Mouse (Mus musculus) lung, adult 2 months (tissue): Measurements from ENCODE around the gene Rarg. TPM values are rescaled to one million over a fixed set of nuclear protein-coding genes. Genes with fewer than 3 reads are reported as not detected.

Experiments
- DNase-seq: peaks from one replicate; pipeline ENCODE4 v3.0.0; 2022
- H3K4me1 ChIP-seq: fragments of 200-500 bp; 2 replicates; pipeline ENCODE4 v1.6.1; 2011; ENCODE audit warnings: low read length; ENCODE audit not compliant: control insufficient read depth, insufficient read depth
- H3K4me3 ChIP-seq: fragments of 200-500 bp; replicated peaks from 2 replicates; pipeline ENCODE3; 2011; ENCODE audit warnings: low read depth, mild to moderate bottlenecking, control low read depth, low read length; ENCODE audit errors: extremely low read depth
- CTCF ChIP-seq: fragments of 200-500 bp; IDR thresholded peaks from 2 replicates; pipeline ENCODE4 v1.5.1; 2011; ENCODE audit warnings: mild to moderate bottlenecking, low read length, control low read depth; ENCODE audit not compliant: insufficient read depth
- POLR2A ChIP-seq: fragments of 200-500 bp; IDR thresholded peaks from 2 replicates; pipeline ENCODE4 v1.6.1; 2011; ENCODE audit warnings: low read depth, mild to moderate bottlenecking, control low read depth, low read length, borderline replicate concordance; ENCODE audit errors: extremely low read depth
- WGBS: fragments of 180-500 bp; shearing (Covaris S2); methylation state at CpG from one replicate; pipeline ENCODE4 v1.1.7; 2018; 5-methylcytosine and 5-hydroxymethylcytosine counted together
- polyA plus RNA-seq: library from polyadenylated mRNA; depleted of rRNA; stranded (reverse); fragments of >200 nt; gene quantifications from 2 replicates; pipeline ENCODE4 v1.2.3, GENCODE M21; 2012; rRNA removed

Gene Rarg
- polyA plus RNA-seq, 1 experiment, result 75.1 TPM

GRCm38 (mm10) chr15:102195373-102195772 is 61.9 kb downstream of the Rarg start:
- 42% methylated on average over 4 of the region's 4 CpGs for WGBS
- DNase-seq, result no peak
- no peak overlapping the region for H3K4me3 ChIP-seq
- peaks cover 3% of the 10 kb centered on the region; the same call in 1 of the 2 replicates for H3K4me1 ChIP-seq
- TF ChIP-seq CTCF, result no peak
- TF ChIP-seq POLR2A, result no peak

GRCm38 (mm10) chr15:102194439-102194838 is 62.9 kb downstream of the Rarg start:
- TF ChIP-seq CTCF, result no peak
- no peak for TF ChIP-seq POLR2A
- 58% methylated on average over 4 of the region's 4 CpGs for WGBS
- H3K4me1 ChIP-seq, result peaks cover 3% of the 10 kb centered on the region; the same call in 1 of the 2 replicates
- H3K4me3 ChIP-seq, result no peak overlapping the region
- no peak for DNase-seq

GRCm38 (mm10) chr15:102193652-102194051 is 63.7 kb downstream of the Rarg start:
- WGBS, result 67% methylated on average over 4 of the region's 4 CpGs
- Histone ChIP-seq H3K4me1 (no peaks in the 10 kb centered on the region; the same call in 1 of the 2 replicates), H3K4me3 (no peak overlapping the region)
- no peak for DNase-seq
- no peak for TF ChIP-seq POLR2A
- no peak for TF ChIP-seq CTCF

- no peak for DNase-seq
- TF ChIP-seq POLR2A (no peak), CTCF (no peak)
- WGBS, result 48% methylated on average over 5 of the region's 5 CpGs
- H3K4me1 ChIP-seq, result no peaks in the 10 kb centered on the region; the same call in 1 of the 2 replicates
- no peak overlapping the region for H3K4me3 ChIP-seq
These were observed 64.4 kb downstream of the Rarg start for GRCm38 (mm10) chr15:102192820-102193386.

GRCm38 (mm10) chr15:102192271-102192812 is 65.0 kb downstream of the Rarg start:
- no peak overlapping the region for H3K4me3 ChIP-seq
- TF ChIP-seq CTCF (no peak), POLR2A (no peak)
- WGBS, result 53% methylated on average over 7 of the region's 7 CpGs
- no peaks in the 10 kb centered on the region; the same call in 1 of the 2 replicates for H3K4me1 ChIP-seq
- no peak for DNase-seq

- Histone ChIP-seq H3K4me3 (no peak overlapping the region), H3K4me1 (no peaks in the 10 kb centered on the region; the same call in 1 of the 2 replicates)
- no peak for TF ChIP-seq POLR2A
- no peak for TF ChIP-seq CTCF
- 58% methylated on average over 7 of the region's 7 CpGs for WGBS
- DNase-seq, result no peak
These were observed 65.6 kb downstream of the Rarg start for GRCm38 (mm10) chr15:102191699-102192098.

- no peak for DNase-seq
- Histone ChIP-seq H3K4me1 (no peaks in the 10 kb centered on the region; the same call in 1 of the 2 replicates), H3K4me3 (no peak overlapping the region)
- TF ChIP-seq POLR2A, result no peak
- TF ChIP-seq CTCF, result no peak
- 62% methylated on average over 6 of the region's 6 CpGs for WGBS
These were observed 68.4 kb downstream of the Rarg start for GRCm38 (mm10) chr15:102188883-102189282.

- DNase-seq, result no peak
- 64% methylated on average over 10 of the region's 10 CpGs for WGBS
- TF ChIP-seq POLR2A, result no peak
- no peak for TF ChIP-seq CTCF
These were observed 69.2 kb downstream of the Rarg start for GRCm38 (mm10) chr15:102188096-102188495.

GRCm38 (mm10) chr15:102186239-102186638 is 71.1 kb downstream of the Rarg start:
- Histone ChIP-seq H3K4me3 (no peak overlapping the region), H3K4me1 (no peaks in the 10 kb centered on the region)
- no peak for TF ChIP-seq CTCF
- no peak for TF ChIP-seq POLR2A
- no peak for DNase-seq
- WGBS, result 68% methylated on average over 11 of the region's 11 CpGs

More at GRCm38 (mm10) chr15:102188096-102188495, 69.2 kb downstream of the Rarg start:
- Histone ChIP-seq H3K4me3 (no peak overlapping the region), H3K4me1 (no peaks in the 10 kb centered on the region; the same call in 1 of the 2 replicates)

Other genes starting within 250 kb of the Rarg start
- 62.6 and 63.8 TPM in 2 replicates for gene Krt18, start 229.3 kb downstream of the Rarg start, polyA plus RNA-seq
- 47.3 and 87.1 TPM in 2 replicates for gene Eif4b, start 183.7 kb downstream of the Rarg start, polyA plus RNA-seq
- 255 and 329 TPM in 2 replicates for gene Tns2, start 157.1 kb downstream of the Rarg start, polyA plus RNA-seq
- gene Spryd3, start 121.3 kb downstream of the Rarg start, polyA plus RNA-seq, result 40.8 and 55.2 TPM in 2 replicates
- 337 and 400 TPM in 2 replicates for gene Igfbp6, start 113.2 kb downstream of the Rarg start, polyA plus RNA-seq
- 1.1 and 1.2 TPM in 2 replicates for gene Soat2, start 107.0 kb downstream of the Rarg start, polyA plus RNA-seq
- gene Zfp740, start 54.3 kb downstream of the Rarg start, polyA plus RNA-seq, result 25.8 and 46.6 TPM in 2 replicates
- gene Csad, start 52.8 kb downstream of the Rarg start, polyA plus RNA-seq, result 92.8 and 106 TPM in 2 replicates
- 22.0 and 32.4 TPM in 2 replicates for gene Itgb7, start 25.6 kb downstream of the Rarg start, polyA plus RNA-seq
- 0.31 and 0.60 TPM in 2 replicates for gene Gm9918, start 13.0 kb upstream of the Rarg start, polyA plus RNA-seq
- gene Mfsd5, start 21.9 kb upstream of the Rarg start, polyA plus RNA-seq, result 95.4 and 97.1 TPM in 2 replicates
- 2.4 and 3.8 TPM in 2 replicates for gene Espl1, start 38.7 kb upstream of the Rarg start, polyA plus RNA-seq
- gene Pfdn5, start 68.6 kb upstream of the Rarg start, polyA plus RNA-seq, result 66.1 and 121 TPM in 2 replicates
- gene Myg1, start 74.2 kb upstream of the Rarg start, polyA plus RNA-seq, result 50.2 and 53.8 TPM in 2 replicates
- gene Aaas, start 93.3 kb upstream of the Rarg start, polyA plus RNA-seq, result 21.9 and 27.5 TPM in 2 replicates
- gene Sp7, start 109.7 kb upstream of the Rarg start, polyA plus RNA-seq, result 0.05 TPM in 1 of 2 replicates, not detected in the other
- gene Sp1, start 148.6 kb upstream of the Rarg start, polyA plus RNA-seq, result 18.5 and 20.0 TPM in 2 replicates
- gene Amhr2, start 187.8 kb upstream of the Rarg start, polyA plus RNA-seq, result 20.8 and 21.1 TPM in 2 replicates
- 216 and 271 TPM in 2 replicates for gene Prr13, start 201.5 kb upstream of the Rarg start, polyA plus RNA-seq
- 378 and 395 TPM in 2 replicates for gene Pcbp2, start 213.0 kb upstream of the Rarg start, polyA plus RNA-seq
- not detected in 2 replicates for gene Gm10337, start 246.2 kb upstream of the Rarg start, polyA plus RNA-seq